Mouse (Mus musculus): ENCODE measurements at regions not wholly inside any gene's neighbourhood (a gene's known extent, or its start where the extent isn't known, plus 50 kb on each side); places are given as distances from the start of the nearest gene placed in this dataset.

DNA sequence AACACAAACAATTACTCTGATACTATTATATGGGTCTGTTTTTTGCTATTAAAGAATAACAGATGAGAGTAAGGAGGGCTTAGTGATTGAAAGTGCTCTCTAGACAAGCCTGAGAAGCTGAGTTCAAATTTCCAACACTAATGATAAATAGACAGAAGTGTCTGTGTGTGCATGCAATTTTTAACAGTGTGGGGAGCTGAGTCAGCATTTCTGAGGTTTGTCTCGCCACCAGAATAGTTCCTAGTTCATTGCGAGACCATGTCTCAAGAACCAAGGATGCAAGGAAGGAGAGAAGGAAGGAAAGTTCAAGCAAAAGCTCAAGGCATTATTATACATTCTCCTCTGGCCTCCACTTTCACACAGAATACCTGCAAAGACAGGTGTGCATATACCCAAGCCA, 259.7 kb upstream of the Dmac1 start:
- H3K27me3 ChIP-seq (replicated peaks) = no peaks in the 10 kb centered on the region
- H3K9ac ChIP-seq = no peak overlapping the region
- no peaks in the 10 kb centered on the region for H3K36me3 ChIP-seq
- no peak overlapping the region for H3K4me2 ChIP-seq (replicated peaks)
- no peak for ATAC-seq (ENCODE audit: low FRiP score, low read depth)
- H3K27ac ChIP-seq = no peak overlapping the region
- H3K9me3 ChIP-seq = no peaks in the 10 kb centered on the region
- H3K4me1 ChIP-seq = no peaks in the 10 kb centered on the region
- no peak overlapping the region for H3K4me3 ChIP-seq
- WGBS = 87% methylated on average over 2 of the region's 2 CpGs

- no peaks in the 10 kb centered on the region for H3K9me3 ChIP-seq
- H3K9ac ChIP-seq = no peak overlapping the region
- no peak overlapping the region for H3K4me2 ChIP-seq (replicated peaks)
- 89% methylated on average over 7 of the region's 7 CpGs for WGBS
- no peaks in the 10 kb centered on the region for H3K36me3 ChIP-seq
- ATAC-seq (ENCODE audit: low FRiP score, low read depth) = no peak
- no peaks in the 10 kb centered on the region for H3K27me3 ChIP-seq (replicated peaks)
- H3K27ac ChIP-seq = no peak overlapping the region
- H3K4me1 ChIP-seq = no peaks in the 10 kb centered on the region
- H3K4me3 ChIP-seq = no peak overlapping the region
These were observed 257.0 kb upstream of the Dmac1 start for GRCm38 (mm10) chr4:75535067-75535466.

GRCm38 (mm10) chr4:75529607-75530006, 251.5 kb upstream of the Dmac1 start:
- Histone ChIP-seq H3K9ac (no peak overlapping the region), H3K27ac (no peak overlapping the region), H3K9me3 (no peaks in the 10 kb centered on the region), H3K36me3 (no peaks in the 10 kb centered on the region), H3K27me3 (replicated peaks) (no peaks in the 10 kb centered on the region), H3K4me3 (no peak overlapping the region), H3K4me2 (replicated peaks) (no peak overlapping the region), H3K4me1 (no peaks in the 10 kb centered on the region)
- ATAC-seq (ENCODE audit: low FRiP score, low read depth) = no peak
- WGBS = 84% methylated on average over 2 of the region's 2 CpGs

DNA sequence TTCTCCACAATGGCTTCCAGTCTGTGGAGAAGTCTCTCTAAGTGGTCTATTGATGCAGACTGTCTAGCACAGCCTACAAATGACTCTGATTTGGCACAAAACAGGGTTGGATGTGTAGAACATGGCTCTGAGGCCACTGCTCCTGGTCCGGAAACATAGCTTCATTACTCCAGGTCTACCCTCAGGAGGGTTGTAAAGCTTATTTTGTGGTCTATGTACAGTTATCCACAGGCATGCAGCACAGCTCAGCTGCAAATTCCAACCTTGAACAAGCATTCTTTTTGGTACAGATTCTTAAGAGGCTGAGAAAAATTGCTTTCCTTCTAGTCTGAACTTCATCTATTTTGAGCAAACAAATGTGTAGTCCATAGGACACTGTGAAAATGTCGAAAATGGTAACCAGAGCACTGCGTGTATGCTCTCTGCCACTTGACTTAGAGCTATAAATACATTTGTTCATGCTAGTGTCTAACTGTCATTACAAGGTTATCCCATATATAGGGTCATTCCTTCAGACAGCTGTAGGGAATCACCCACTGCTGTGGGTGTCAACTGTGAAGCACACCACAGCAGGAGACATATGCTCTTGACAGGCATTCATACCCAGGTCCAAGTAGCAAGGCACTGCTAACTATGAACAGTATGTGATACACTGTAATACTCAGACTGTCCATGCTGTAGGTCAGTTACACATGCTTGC, 239.5 kb upstream of the Dmac1 start:
- Histone ChIP-seq H3K9ac (no peak overlapping the region), H3K36me3 (no peaks in the 10 kb centered on the region), H3K4me2 (replicated peaks) (no peak overlapping the region), H3K27me3 (replicated peaks) (no peaks in the 10 kb centered on the region), H3K4me3 (no peak overlapping the region), H3K9me3 (no peaks in the 10 kb centered on the region), H3K4me1 (no peaks in the 10 kb centered on the region), H3K27ac (no peak overlapping the region)
- ATAC-seq (ENCODE audit: low FRiP score, low read depth) = no peak
- 89% methylated on average over 3 of the region's 3 CpGs for WGBS

Data from neural tube, embryonic 12.5 days (tissue).